Mouse (Mus musculus) heart, adult 2 months (tissue): ENCODE measurements around the gene Nop16. TPM values are rescaled to one million over a fixed set of nuclear protein-coding genes. Genes with fewer than 3 reads are reported as not detected.

Experiments
- DNase-seq, 2 experiments: peaks; one replicate each; pipeline ENCODE4 v3.0.0; 2021
- H3K27ac ChIP-seq: fragments of 200-600 bp; 2 replicates; pipeline ENCODE4 v1.8.1; 2022
- H3K27me3 ChIP-seq: fragments of 200-500 bp; 2 replicates; pipeline ENCODE4 v1.6.1; 2012; ENCODE audit warnings: mild to moderate bottlenecking, low read length, inconsistent platforms, mixed read lengths; ENCODE audit not compliant: control insufficient read depth, insufficient read depth
- H3K36me3 ChIP-seq: fragments of 200-500 bp; 2 replicates; pipeline ENCODE4 v1.6.1; 2012; ENCODE audit warnings: low read length, inconsistent platforms; ENCODE audit not compliant: control insufficient read depth, insufficient read depth
- H3K4me1 ChIP-seq: fragments of 200-500 bp; 2 replicates; pipeline ENCODE4 v1.6.1; 2011; ENCODE audit warnings: low read length; ENCODE audit not compliant: control insufficient read depth, insufficient read depth
- H3K4me3 ChIP-seq: fragments of 200-600 bp; 2 replicates; pipeline ENCODE4 v1.8.1; 2022
- H3K79me2 ChIP-seq: fragments of 200-500 bp; replicated peaks from 2 replicates; pipeline ENCODE4 v1.6.1; 2012; ENCODE audit warnings: mild to moderate bottlenecking, inconsistent platforms, low read length, moderate library complexity, mixed read lengths; ENCODE audit not compliant: control insufficient read depth, insufficient read depth
- H3K9ac ChIP-seq: fragments of 200-500 bp; 2 replicates; pipeline ENCODE4 v1.6.1; 2012; ENCODE audit warnings: low read depth, mild to moderate bottlenecking, control low read depth, inconsistent platforms, low read length, mixed read lengths
- CTCF ChIP-seq: fragments of 200-600 bp; IDR thresholded peaks from 2 replicates; pipeline ENCODE4 v1.8.1; 2022; ENCODE audit warnings: antibody characterized with exemption, mild to moderate bottlenecking, moderate library complexity
- EP300 ChIP-seq: fragments of 200-500 bp; IDR thresholded peaks from 2 replicates; pipeline ENCODE4 v1.6.1; 2011; ENCODE audit warnings: low read depth, low read length, control low read depth; ENCODE audit not compliant: insufficient read depth
- POLR2A ChIP-seq: fragments of 200-500 bp; IDR thresholded peaks from 2 replicates; pipeline ENCODE4 v1.6.1; 2011; ENCODE audit warnings: mild to moderate bottlenecking, low read depth, low read length, control low read depth; ENCODE audit not compliant: insufficient read depth
- WGBS: fragments of 180-500 bp; shearing (Covaris S2); methylation state at CpG from one replicate; pipeline ENCODE4 v1.1.7; 2018; 5-methylcytosine and 5-hydroxymethylcytosine counted together
- intact Hi-C: fragments of 180-260 bp; cut with DNase I; formaldehyde crosslinking; loops from one replicate; pipeline ENCODE4 v1.15.1; 2025
- polyA plus RNA-seq: library from polyadenylated mRNA; depleted of rRNA; stranded (reverse); fragments of >200 nt; gene quantifications from 2 replicates; pipeline ENCODE4 v1.2.3, GENCODE M21; 2012
- total RNA-seq, 2 experiments: library from RNA; stranded (reverse); gene quantifications; 2 replicates each; pipeline ENCODE4 v1.2.3; 2021

Gene Nop16
- total and polyA plus RNA-seq, 3 experiments: 5.9 to 17.1 (median 16.5) TPM

DNA sequence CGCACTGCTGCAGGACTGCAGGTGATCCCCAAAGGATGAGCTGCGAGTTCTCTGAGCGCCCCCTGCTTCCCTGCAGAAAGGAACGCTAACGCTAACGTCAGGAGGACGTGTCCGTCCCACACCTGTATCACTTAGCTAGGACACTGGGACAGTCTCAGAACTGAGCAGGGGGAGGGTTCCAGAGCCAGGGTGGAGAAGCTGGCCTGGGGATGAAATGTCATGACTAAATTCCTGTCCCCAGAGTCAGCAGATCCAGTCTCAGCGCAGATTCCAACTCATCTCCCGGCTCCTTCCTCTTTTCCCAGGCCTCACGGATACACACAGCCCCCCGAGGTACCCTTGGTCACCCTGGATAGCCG, 20.7 kb upstream of the Nop16 start:
- Histone ChIP-seq H3K4me1 (peaks cover 4% of the 10 kb centered on the region), H3K27me3 (no peaks in the 10 kb centered on the region), H3K79me2 (no peaks in the 10 kb centered on the region), H3K9ac (peak overlapping the region; percentile 94), H3K36me3 (peaks cover 6% of the 10 kb centered on the region), H3K27ac (peak overlapping the region; percentile 96), H3K4me3 (peak overlapping the region; percentile 86)
- no peak for DNase-seq
- WGBS: 13% methylated on average over 13 of the region's 13 CpGs
- TF ChIP-seq CTCF (no peak), EP300 (no peak), POLR2A (no peak)
- intact Hi-C loops: loop anchor here (2.0 kb wide), 1 partner anchor 20 kb away; the partner anchor contains the start of genes Higd2a and Nop16

DNA sequence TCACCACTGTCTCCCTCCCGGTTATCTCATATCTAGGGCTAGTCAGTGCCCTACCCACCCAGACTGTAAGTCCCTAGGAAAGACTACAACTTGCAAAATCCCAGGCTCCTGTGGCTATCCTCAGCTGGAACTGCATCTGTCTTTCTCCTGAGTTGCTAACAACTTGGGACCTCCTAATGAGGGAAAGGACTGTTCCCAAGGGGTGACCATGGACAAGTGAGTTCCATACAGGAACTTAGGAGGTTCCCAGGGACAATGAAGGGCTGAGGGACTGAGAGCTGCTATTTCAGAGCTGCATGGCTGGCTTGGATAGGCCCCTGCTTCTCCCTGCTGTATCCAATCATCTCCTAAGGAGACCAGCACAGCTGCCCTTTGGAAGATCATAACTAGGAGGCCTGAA, 19.4 kb upstream of the Nop16 start:
- DNase-seq: no peak
- Histone ChIP-seq H3K79me2 (no peaks in the 10 kb centered on the region), H3K4me1 (peaks cover 9% of the 10 kb centered on the region), H3K27ac (peak overlapping the region; percentile 45), H3K36me3 (peaks cover 6% of the 10 kb centered on the region), H3K9ac (no peak overlapping the region), H3K4me3 (no peak overlapping the region), H3K27me3 (no peaks in the 10 kb centered on the region)
- WGBS: 22% methylated on average over 1 of the region's 1 CpGs
- intact Hi-C loops: no loop called here
- TF ChIP-seq EP300 (no peak), POLR2A (no peak), CTCF (no peak)

DNA sequence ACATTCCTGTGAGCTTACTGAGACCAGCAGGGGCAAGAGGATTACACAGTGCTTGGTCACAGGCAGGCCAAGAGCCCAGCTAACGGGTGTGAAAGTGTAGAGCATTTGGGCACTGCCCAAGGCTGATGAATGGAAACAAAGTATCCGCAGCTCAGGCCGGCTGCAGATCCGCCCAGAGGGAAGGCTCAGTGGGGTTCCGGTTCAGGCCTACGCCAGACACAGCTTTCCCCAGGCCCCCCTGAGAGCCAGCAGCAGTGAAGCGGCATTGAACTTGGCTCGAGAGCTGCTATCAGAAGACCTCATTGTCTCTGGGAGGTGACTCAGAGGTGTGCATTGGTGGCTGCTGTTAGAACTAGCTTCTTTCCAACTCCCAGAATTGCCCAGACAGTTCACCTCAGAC, 18.8 kb upstream of the Nop16 start:
- Histone ChIP-seq H3K27me3 (no peaks in the 10 kb centered on the region), H3K36me3 (peaks cover 6% of the 10 kb centered on the region), H3K4me1 (peaks cover 9% of the 10 kb centered on the region), H3K27ac (peak overlapping the region; percentile 45), H3K79me2 (no peaks in the 10 kb centered on the region), H3K4me3 (peak overlapping the region; percentile 7; the same call in 1 of the 2 replicates), H3K9ac (peak overlapping the region; percentile 47)
- peak; percentile 52 to 56 for DNase-seq
- intact Hi-C loops: no loop called here
- TF ChIP-seq CTCF (no peak), POLR2A (no peak), EP300 (0 out of 2 replicates have a peak, but pooled peaks have one; percentile 16)
- 30% methylated on average over 8 of the region's 8 CpGs for WGBS

DNA sequence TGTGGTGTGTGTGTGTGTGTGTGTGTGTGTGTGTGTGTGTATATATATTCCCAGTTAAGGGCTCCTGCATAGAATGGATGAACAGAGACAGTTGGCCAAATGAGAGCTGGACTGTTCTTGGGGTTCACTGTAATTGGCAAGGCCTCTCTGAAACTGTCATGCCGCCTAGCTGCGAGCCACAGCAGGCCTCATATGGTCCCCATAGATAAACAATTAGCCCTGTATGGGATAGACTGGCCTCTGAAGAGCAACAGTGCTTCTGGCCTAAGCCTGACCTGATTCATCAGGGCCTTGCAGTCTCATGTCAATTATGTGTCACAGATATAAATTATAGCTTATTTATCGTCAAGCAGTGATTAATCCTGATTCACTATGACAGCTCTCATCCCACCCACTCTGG, 18.1 kb upstream of the Nop16 start:
- Histone ChIP-seq H3K79me2 (0 out of 2 replicates have a peak, but pooled peaks cover 2% of the 10 kb centered on the region), H3K4me3 (no peak overlapping the region), H3K4me1 (peaks cover 11% of the 10 kb centered on the region), H3K27ac (peak overlapping the region; percentile 45), H3K27me3 (no peaks in the 10 kb centered on the region), H3K36me3 (peaks cover 6% of the 10 kb centered on the region), H3K9ac (no peak overlapping the region)
- TF ChIP-seq EP300: no peak
- TF ChIP-seq POLR2A: no peak
- TF ChIP-seq CTCF: no peak
- intact Hi-C loops: no loop called here
- 89% methylated on average over 3 of the region's 3 CpGs for WGBS
- no peak for DNase-seq

DNA sequence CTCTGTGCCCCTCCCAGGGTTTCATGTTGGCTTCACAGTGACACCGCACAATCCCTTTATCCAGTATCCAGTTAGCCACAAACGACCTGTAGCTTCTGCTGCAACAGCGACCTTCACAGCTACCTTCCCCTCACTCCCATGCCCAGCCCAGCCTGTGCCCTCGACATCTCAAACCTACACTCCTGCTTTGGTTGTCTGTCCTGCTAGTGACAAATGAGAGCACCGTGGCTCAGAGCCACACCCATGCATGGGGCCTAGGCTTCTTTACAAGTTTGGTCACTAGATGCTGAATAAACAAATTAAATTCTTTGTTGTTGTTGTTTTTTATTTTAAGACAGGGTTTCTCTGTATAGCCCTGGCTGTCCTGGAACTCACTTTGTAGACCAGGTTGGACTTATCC, 17.3 kb upstream of the Nop16 start:
- H3K4me1 ChIP-seq: peaks cover 11% of the 10 kb centered on the region
- no peak for DNase-seq
- no peak overlapping the region for H3K27ac ChIP-seq
- no peak overlapping the region for H3K4me3 ChIP-seq
- no peak overlapping the region for H3K9ac ChIP-seq
- intact Hi-C loops: no loop called here
- 72% methylated on average over 5 of the region's 5 CpGs for WGBS
- no peaks in the 10 kb centered on the region for H3K27me3 ChIP-seq
- TF ChIP-seq CTCF: no peak
- TF ChIP-seq EP300: no peak
- TF ChIP-seq POLR2A: no peak
- peaks cover 6% of the 10 kb centered on the region for H3K36me3 ChIP-seq
- 0 out of 2 replicates have a peak, but pooled peaks cover 2% of the 10 kb centered on the region for H3K79me2 ChIP-seq

DNA sequence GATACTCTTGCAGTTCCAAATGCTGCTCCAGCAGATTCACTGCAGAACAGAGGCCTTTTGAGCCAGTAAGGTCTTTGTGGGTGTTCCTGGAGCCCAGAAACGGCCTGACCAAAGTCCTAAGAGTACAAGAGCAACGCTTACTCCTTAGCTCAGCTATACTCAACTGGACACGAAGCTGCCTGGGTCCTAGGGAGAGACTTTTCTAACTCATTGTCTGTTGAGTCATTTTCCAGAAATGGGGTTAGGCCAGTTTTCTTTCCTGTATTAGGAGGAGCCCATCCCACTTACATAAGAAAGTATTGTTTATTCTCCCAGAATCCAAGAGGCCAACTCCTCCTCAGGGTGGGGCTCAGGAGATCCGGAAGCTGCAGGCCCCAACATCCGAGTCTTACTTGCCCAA, 15.5 kb upstream of the Nop16 start:
- intact Hi-C loops: no loop called here
- peak overlapping the region; percentile 86 for H3K27ac ChIP-seq
- no peak overlapping the region for H3K4me3 ChIP-seq
- H3K9ac ChIP-seq: peak overlapping the region; percentile 22
- peaks cover 6% of the 10 kb centered on the region for H3K36me3 ChIP-seq
- DNase-seq: no peak
- H3K27me3 ChIP-seq: no peaks in the 10 kb centered on the region
- peaks cover 2% of the 10 kb centered on the region; the same call in 1 of the 2 replicates for H3K79me2 ChIP-seq
- H3K4me1 ChIP-seq: peaks cover 11% of the 10 kb centered on the region
- WGBS: 48% methylated on average over 5 of the region's 5 CpGs
- no peak for TF ChIP-seq CTCF
- 0 out of 2 replicates have a peak, but pooled peaks have one; percentile 40 for TF ChIP-seq EP300
- peak; percentile 73; the same call in 1 of the 2 replicates for TF ChIP-seq POLR2A

DNA sequence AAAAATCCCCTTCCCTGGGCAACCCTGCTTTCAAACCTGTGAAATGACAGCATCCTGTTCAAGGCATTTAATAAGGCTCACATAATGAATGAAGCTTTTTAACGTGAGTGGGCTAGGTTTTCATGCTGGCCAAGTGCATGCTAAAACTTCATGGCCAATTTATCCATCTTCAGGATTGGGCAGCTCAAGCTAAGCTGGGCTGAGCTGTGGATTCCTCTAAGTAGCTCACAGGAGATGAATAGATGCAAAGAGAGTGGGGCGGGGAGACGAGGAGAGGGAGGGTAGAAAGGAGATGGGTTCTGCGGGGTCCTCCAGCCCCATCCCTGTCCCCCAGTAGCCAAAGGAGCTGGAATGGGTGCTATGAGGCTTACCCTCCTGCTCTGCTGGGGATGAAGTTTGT, 14.3 kb upstream of the Nop16 start:
- peaks cover 2% of the 10 kb centered on the region; the same call in 1 of the 2 replicates for H3K79me2 ChIP-seq
- H3K27ac ChIP-seq: peak overlapping the region; percentile 86; the same call in 1 of the 2 replicates
- H3K4me3 ChIP-seq: no peak overlapping the region
- peaks cover 6% of the 10 kb centered on the region for H3K36me3 ChIP-seq
- no peaks in the 10 kb centered on the region for H3K27me3 ChIP-seq
- intact Hi-C loops: no loop called here
- DNase-seq: no peak
- 77% methylated on average over 4 of the region's 4 CpGs for WGBS
- peaks cover 11% of the 10 kb centered on the region for H3K4me1 ChIP-seq
- no peak overlapping the region for H3K9ac ChIP-seq
- TF ChIP-seq CTCF: no peak
- no peak for TF ChIP-seq POLR2A
- no peak for TF ChIP-seq EP300
